Mouse (Mus musculus) cerebellum, adult 11-12 months (tissue): ENCODE data around the gene Vmn2r60.
"Not testable (repeated sequence)": the region's sequence is repeated elsewhere in the genome, so short reads cannot be mapped to it uniquely, and the experiment has no call there.

ENCODE experiments used
- DNase-seq: peaks from one replicate; pipeline ENCODE4 v3.0.0; 2022

Vmn2r60 gene

GRCm38 (mm10) chr7:42107470-42107869, at the start of gene Vmn2r60:
Gene Vmn2r60 (plus strand): TSS chr7:42107770.
- DNase-seq = no peak

GRCm38 (mm10) chr7:42058923-42059322, 48.6 kb upstream of the Vmn2r60 start, which contains the start of gene Vmn2r59:
Gene Vmn2r59 (minus strand): TSS chr7:42059023.
- DNase-seq = no peak

GRCm38 (mm10) chr7:42107061-42107460, 509 bp upstream of the Vmn2r60 start:
- not testable (repeated sequence) for DNase-seq
